Mouse (Mus musculus) limb, embryonic 14.5 days (tissue): ENCODE measurements around the gene 1700028J19Rik. TPM values are rescaled to one million over a fixed set of nuclear protein-coding genes. Genes with fewer than 3 reads are reported as not detected.

Experiments
- ATAC-seq: fragments of 200-750 bp; cut with Nextera tagmentation; 2 replicates; pipeline ENCODE4 v1.8.0; 2017; ENCODE audit warnings: low read depth, moderate number of reproducible peaks, moderate TSS enrichment; ENCODE audit not compliant: low FRiP score
- DNase-seq: peaks from one replicate; pipeline ENCODE4 v3.0.0-alpha.2; 2015; ENCODE audit warnings: low spot score
- H3K27ac ChIP-seq: fragments of 300-500 bp; sonication (generic); replicated peaks from 2 replicates; pipeline ENCODE4 v1.5.1; 2014; ENCODE audit warnings: low read depth, mild to moderate bottlenecking, low read length, moderate library complexity, mixed read lengths
- H3K27me3 ChIP-seq: fragments of 300-500 bp; sonication (generic); 2 replicates; pipeline ENCODE4 v1.6.1; 2014; ENCODE audit warnings: low read length, mixed read lengths; ENCODE audit not compliant: control insufficient read depth, insufficient read depth
- H3K36me3 ChIP-seq: fragments of 300-500 bp; sonication (generic); 2 replicates; pipeline ENCODE4 v1.6.1; 2014; ENCODE audit warnings: mild to moderate bottlenecking, low read length, moderate library complexity, mixed read lengths; ENCODE audit not compliant: control insufficient read depth, insufficient read depth
- H3K4me1 ChIP-seq: fragments of 300-500 bp; sonication (generic); 2 replicates; pipeline ENCODE4 v1.6.1; 2014; ENCODE audit warnings: antibody characterized with exemption, low read length, mixed read lengths; ENCODE audit not compliant: control insufficient read depth, insufficient read depth
- H3K4me2 ChIP-seq: fragments of 300-500 bp; sonication (generic); replicated peaks from 2 replicates; pipeline ENCODE4 v1.6.1; 2014; ENCODE audit warnings: low read depth, mild to moderate bottlenecking, low read length, moderate library complexity; ENCODE audit not compliant: severe bottlenecking
- H3K4me3 ChIP-seq: fragments of 300-500 bp; sonication (generic); replicated peaks from 2 replicates; pipeline ENCODE4 v1.5.1; 2014; ENCODE audit warnings: low read length
- H3K9ac ChIP-seq: fragments of 300-500 bp; sonication (generic); 2 replicates; pipeline ENCODE4 v1.6.1; 2014; ENCODE audit warnings: mild to moderate bottlenecking, low read depth, low read length, moderate library complexity; ENCODE audit not compliant: severe bottlenecking
- H3K9me3 ChIP-seq: fragments of 300-500 bp; sonication (generic); 2 replicates; pipeline ENCODE4 v1.6.1; 2016; ENCODE audit warnings: low read length; ENCODE audit not compliant: control insufficient read depth
- POLR2A ChIP-seq: fragments of 200-500 bp; IDR thresholded peaks from 2 replicates; pipeline ENCODE4 v1.8.0; 2012; ENCODE audit warnings: inconsistent platforms, mild to moderate bottlenecking, moderate library complexity, borderline replicate concordance; ENCODE audit not compliant: insufficient read depth, insufficient read length; ENCODE audit errors: extremely low read depth
- WGBS: fragments of 180-500 bp; shearing (Covaris S2); extraction: QIAGEN DNeasy Blood & Tissue Kit; methylation state at CpG from one replicate; pipeline ENCODE4 v1.1.7; 2014; 5-methylcytosine and 5-hydroxymethylcytosine counted together
- polyA plus RNA-seq, 2 experiments: library from polyadenylated mRNA; depleted of rRNA in 1 of 2; stranded (reverse) in 1 of 2; unstranded in 1 of 2; fragments of >200 nt; fragmentation: Nextera tagmentation in 1 of 2; extraction: Ambion mirVana in 1 of 2; gene quantifications; 2 replicates each; pipeline versions ENCODE4 v1.2.1 to v1.2.3; 2012 to 2014

The 1700028J19Rik gene
- polyA plus RNA-seq (2012; rRNA removed) (1.3 and 1.4 TPM in 2 replicates), polyA plus RNA-seq (2014; fragmentation: Nextera tagmentation; extraction: Ambion mirVana) (0.53 and 1.3 TPM in 2 replicates)

DNA sequence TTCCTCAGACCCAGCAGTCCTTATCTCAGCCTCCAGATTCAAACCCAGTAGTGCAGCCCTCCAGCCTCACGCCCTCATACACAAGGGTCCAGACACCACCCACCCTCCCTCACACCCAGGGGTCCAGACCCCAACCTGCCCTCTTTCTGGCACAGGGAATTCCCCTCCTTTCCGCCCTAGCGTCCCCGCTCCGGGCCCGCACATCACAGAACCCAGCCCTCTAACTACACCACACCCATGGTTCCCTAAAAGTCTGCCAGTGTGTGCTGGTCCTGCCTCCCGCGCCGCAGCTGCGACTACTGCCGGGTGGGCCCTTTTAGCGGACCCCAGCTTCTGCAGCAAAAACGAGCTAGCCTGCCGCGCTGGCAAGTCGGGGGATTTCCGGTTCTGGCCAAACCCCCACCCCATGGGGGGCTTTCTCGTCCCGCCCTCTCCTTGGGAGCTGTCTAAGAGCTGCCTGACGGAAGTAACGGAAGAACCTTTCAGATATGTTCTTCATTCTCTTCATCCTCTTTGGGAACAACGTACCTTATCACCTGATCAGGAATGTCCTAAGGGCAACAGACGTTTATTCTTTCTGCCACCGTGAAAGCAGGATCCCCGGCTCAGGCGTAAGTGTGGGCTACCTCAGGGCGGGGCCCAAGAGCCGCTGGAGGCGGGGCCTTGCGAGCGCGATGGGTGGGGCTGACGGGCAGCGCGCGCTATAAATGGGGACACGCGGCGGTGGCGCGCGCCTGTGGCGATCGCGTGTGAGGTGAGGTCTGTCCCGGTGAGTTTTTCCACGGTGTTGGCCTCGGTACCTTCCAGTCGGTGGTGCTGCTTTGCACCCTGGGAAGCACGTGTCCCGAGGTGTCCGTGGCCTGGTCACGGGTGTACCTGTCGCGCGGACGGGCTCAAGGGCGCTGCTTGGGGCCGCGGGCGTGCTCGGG lies at the start of gene 1700028J19Rik, which contains the start of gene 2410002F23Rik:
1700028J19Rik (minus strand) TSS at position 641 of the 929 bp plus-strand sequence.
2410002F23Rik (plus strand) TSS at position 668 of the 929 bp plus-strand sequence.
- Histone ChIP-seq H3K4me2 (peak within 1 kb of the TSS; percentile 73), H3K27ac (peak within 1 kb of the TSS; percentile 96), H3K9me3 (no peaks in the 10 kb centered on the region), H3K27me3 (no peaks in the 10 kb centered on the region), H3K9ac (peak within 1 kb of the TSS; percentile 91), H3K36me3 (peaks cover 34% of the 10 kb centered on the region), H3K4me3 (peak within 1 kb of the TSS; percentile 83), H3K4me1 (peaks cover 11% of the 10 kb centered on the region; the same call in 1 of the 2 replicates)
- peak; percentile 93 for ATAC-seq
- peak; percentile 95 for DNase-seq
- 3% methylated on average over 61 of the region's 62 CpGs for WGBS
- TF ChIP-seq POLR2A, result peak; percentile 99

DNA sequence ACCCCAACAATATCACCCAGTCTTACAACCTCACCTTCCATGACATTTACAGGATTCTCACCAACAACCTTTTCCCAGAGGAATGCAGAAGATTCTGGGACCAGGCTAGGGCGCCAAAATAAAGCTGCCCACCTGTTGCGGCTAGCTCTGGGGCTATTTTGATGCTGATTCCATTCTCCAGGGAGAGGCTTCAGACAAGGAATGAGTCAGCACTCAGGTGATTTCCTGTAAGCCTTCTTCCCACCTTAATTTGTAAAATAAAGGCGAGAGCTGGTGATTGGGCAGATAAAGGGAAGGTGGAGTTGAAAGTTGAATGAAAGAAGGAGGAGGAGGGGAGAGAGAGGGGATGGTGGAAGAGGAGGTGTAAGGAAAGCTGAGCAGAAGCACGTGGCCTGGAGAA lies 44.9 kb upstream of the 1700028J19Rik start:
- WGBS, result 54% methylated on average over 4 of the region's 4 CpGs
- DNase-seq (no peak), ATAC-seq (no peak)
- H3K4me1 ChIP-seq, result no peaks in the 10 kb centered on the region
- no peak overlapping the region for H3K4me2 ChIP-seq
- H3K27ac ChIP-seq, result no peak overlapping the region
- H3K9me3 ChIP-seq, result no peaks in the 10 kb centered on the region
- no peak overlapping the region for H3K9ac ChIP-seq
- H3K4me3 ChIP-seq, result no peak overlapping the region
- H3K27me3 ChIP-seq, result no peaks in the 10 kb centered on the region
- no peaks in the 10 kb centered on the region for H3K36me3 ChIP-seq
- TF ChIP-seq POLR2A, result no peak

DNA sequence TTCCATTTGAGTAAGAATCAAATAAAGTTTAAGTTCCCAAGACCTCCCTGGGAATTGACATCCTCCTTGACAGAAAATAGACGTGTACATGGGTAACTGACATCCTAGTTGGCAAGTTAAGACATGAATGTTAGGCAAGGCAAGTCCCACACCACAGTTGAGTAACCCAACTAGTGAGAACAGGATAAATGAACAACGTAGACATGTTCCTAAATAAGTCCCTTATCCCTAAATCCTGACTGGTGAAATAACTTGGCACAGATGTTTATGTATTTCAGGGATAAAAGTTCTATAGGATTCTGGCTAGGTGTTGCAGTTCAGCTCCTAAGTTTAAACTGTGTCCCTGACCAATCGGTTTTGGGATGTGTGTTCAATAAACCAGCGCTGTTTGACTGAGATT lies 44.5 kb upstream of the 1700028J19Rik start:
- no peak for TF ChIP-seq POLR2A
- no peak overlapping the region for H3K4me2 ChIP-seq
- 71% methylated on average over 4 of the region's 4 CpGs for WGBS
- no peaks in the 10 kb centered on the region for H3K27me3 ChIP-seq
- ATAC-seq, result no peak
- H3K9me3 ChIP-seq, result no peaks in the 10 kb centered on the region
- H3K4me1 ChIP-seq, result no peaks in the 10 kb centered on the region
- H3K36me3 ChIP-seq, result no peaks in the 10 kb centered on the region
- no peak overlapping the region for H3K9ac ChIP-seq
- no peak for DNase-seq
- no peak overlapping the region for H3K27ac ChIP-seq
- H3K4me3 ChIP-seq, result no peak overlapping the region

DNA sequence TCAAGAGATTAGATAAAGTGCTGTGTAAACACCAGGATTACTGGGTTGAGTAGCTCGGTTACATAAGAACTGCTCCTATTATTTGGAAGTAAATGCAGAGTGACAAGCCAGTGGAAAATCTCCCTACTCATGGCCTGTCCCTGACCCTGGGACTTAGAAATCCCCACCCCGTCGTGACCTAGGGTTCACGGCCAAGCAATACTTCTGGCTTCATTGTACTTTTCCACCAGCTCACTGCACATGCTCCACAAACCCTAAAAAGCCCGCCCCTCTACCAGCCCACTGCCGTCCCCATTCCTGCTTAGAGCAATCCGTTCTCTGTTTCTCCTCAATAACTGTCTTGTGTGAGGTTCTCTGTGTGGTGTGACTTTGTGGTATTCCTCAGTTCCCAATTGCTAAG lies 41.3 kb upstream of the 1700028J19Rik start:
- H3K4me3 ChIP-seq, result no peak overlapping the region
- no peaks in the 10 kb centered on the region for H3K9me3 ChIP-seq
- no peak overlapping the region for H3K9ac ChIP-seq
- WGBS, result 85% methylated on average over 7 of the region's 7 CpGs
- ATAC-seq, result no peak
- TF ChIP-seq POLR2A, result no peak
- no peak for DNase-seq
- no peaks in the 10 kb centered on the region for H3K27me3 ChIP-seq
- no peaks in the 10 kb centered on the region for H3K36me3 ChIP-seq
- no peaks in the 10 kb centered on the region for H3K4me1 ChIP-seq
- no peak overlapping the region for H3K4me2 ChIP-seq
- no peak overlapping the region for H3K27ac ChIP-seq

DNA sequence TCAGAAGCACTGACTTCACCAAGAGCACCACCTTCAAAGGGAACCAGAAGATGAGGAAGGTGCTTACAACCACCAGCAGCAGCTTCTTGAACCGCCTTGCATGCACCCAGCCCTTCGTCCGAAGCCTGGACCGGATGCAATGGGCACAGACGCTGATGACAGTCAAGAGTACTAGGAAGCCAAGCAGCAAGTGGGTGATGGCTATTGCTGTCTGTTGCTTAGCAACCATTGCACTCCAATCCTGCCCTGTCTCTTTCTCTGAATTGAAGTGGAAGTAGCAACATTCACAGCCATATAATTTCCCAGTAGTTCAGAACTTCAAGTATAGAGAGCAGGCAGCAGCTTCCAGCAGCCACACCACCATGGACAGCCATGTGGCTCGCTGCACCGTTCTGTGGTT lies 35.1 kb upstream of the 1700028J19Rik start:
- WGBS, result 74% methylated on average over 7 of the region's 7 CpGs
- DNase-seq (no peak), ATAC-seq (no peak)
- H3K4me3 ChIP-seq, result no peak overlapping the region
- no peaks in the 10 kb centered on the region for H3K27me3 ChIP-seq
- H3K9me3 ChIP-seq, result no peaks in the 10 kb centered on the region
- no peak for TF ChIP-seq POLR2A
- no peak overlapping the region for H3K4me2 ChIP-seq
- no peak overlapping the region for H3K27ac ChIP-seq
- H3K9ac ChIP-seq, result no peak overlapping the region
- H3K36me3 ChIP-seq, result no peaks in the 10 kb centered on the region
- H3K4me1 ChIP-seq, result no peaks in the 10 kb centered on the region
